Mouse (Mus musculus) ES-E14 (cell line): ENCODE measurements around the gene Zic2.

Source experiments
- CHD2 ChIP-seq: IDR thresholded peaks from 2 replicates; pipeline ENCODE4 v1.6.1; 2014; ENCODE audit warnings: mild to moderate bottlenecking, low read depth, low read length, inconsistent platforms
- HCFC1 ChIP-seq: IDR thresholded peaks from 2 replicates; pipeline ENCODE4 v1.6.1; 2012; ENCODE audit warnings: low read length, inconsistent platforms, borderline replicate concordance; ENCODE audit not compliant: insufficient read depth
- MAFK ChIP-seq: IDR thresholded peaks from 2 replicates; pipeline ENCODE4 v1.6.1; 2014; ENCODE audit warnings: mild to moderate bottlenecking, low read depth, low read length, inconsistent platforms; ENCODE audit not compliant: insufficient read depth
- ZC3H11A ChIP-seq: IDR thresholded peaks from 2 replicates; pipeline ENCODE4 v1.6.1; 2012; ENCODE audit warnings: low read depth, mild to moderate bottlenecking, inconsistent platforms, low read length, borderline replicate concordance

DNA sequence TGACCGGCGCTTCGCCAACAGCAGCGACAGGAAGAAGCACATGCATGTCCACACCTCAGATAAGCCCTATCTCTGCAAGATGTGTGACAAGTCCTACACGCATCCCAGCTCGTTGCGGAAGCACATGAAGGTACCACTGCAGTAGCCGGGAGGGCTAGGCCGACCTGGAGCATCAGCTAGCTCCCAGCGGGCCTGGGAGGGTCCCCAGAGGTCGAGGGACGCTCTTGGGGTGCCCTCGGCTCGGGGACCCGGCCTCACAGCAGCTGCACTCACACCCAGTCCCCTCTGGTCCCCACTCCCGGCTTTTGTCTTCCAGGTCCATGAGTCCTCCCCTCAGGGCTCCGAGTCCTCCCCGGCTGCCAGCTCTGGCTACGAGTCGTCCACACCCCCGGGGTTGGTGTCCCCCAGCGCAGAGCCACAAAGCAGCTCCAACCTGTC lies 3.4 kb downstream of the Zic2 start:
- TF ChIP-seq MAFK (no peak), ZC3H11A (no peak), HCFC1 (no peak), CHD2 (no peak)
